Mouse (Mus musculus) spleen, adult 2 months (tissue): ENCODE data around the gene Kbtbd6.

Experiments used
- CTCF ChIP-seq: fragments of 200-500 bp; IDR thresholded peaks from 2 replicates; pipeline ENCODE4 v1.5.1; 2011; ENCODE audit warnings: mild to moderate bottlenecking, inconsistent platforms; ENCODE audit not compliant: insufficient read depth, insufficient read length, insufficient replicate concordance; ENCODE audit errors: extremely low read depth
- POLR2A ChIP-seq: fragments of 200-500 bp; IDR thresholded peaks from 2 replicates; pipeline ENCODE4 v1.6.1; 2011; ENCODE audit warnings: low read depth, low read length, inconsistent platforms

GRCm38 (mm10) chr14:79494349-79494748 is 42.7 kb downstream of the Kbtbd6 start:
- TF ChIP-seq POLR2A: no peak
- TF ChIP-seq CTCF: no peak
